Mouse (Mus musculus) layer of hippocampus, adult 2 months (tissue): ENCODE measurements around the gene Usp36. TPM values are rescaled to one million over a fixed set of nuclear protein-coding genes. Genes with fewer than 3 reads are reported as not detected.

Source experiments
- DNase-seq, 2 experiments: peaks; one replicate each; pipeline ENCODE4 v3.0.0; 2022; ENCODE audit warnings: low spot score in 2 of 2
- H3K27ac ChIP-seq: fragments of 200-600 bp; 2 replicates; pipeline ENCODE4 v1.8.1; 2022
- H3K4me3 ChIP-seq: fragments of 200-600 bp; 2 replicates; pipeline ENCODE4 v1.8.1; 2022; ENCODE audit warnings: mild to moderate bottlenecking
- CTCF ChIP-seq: fragments of 200-600 bp; conservative IDR thresholded peaks from 2 replicates; pipeline ENCODE4 v1.8.1; 2022; ENCODE audit warnings: antibody characterized with exemption, mild to moderate bottlenecking, moderate library complexity
- total RNA-seq, 2 experiments: library from RNA; stranded (reverse); gene quantifications; 2 replicates each; pipeline ENCODE4 v1.2.3; 2021

The Usp36 gene
- total RNA-seq, 2 experiments from 2014 or later, result 26.5 to 28.5 TPM

GRCm38 (mm10) chr11:118289037-118289511, 970 bp downstream of the Usp36 start:
- no peak for DNase-seq
- Histone ChIP-seq H3K27ac (peak overlapping the region; percentile 97), H3K4me3 (peak overlapping the region; percentile 85)
- TF ChIP-seq CTCF, result no peak

- H3K4me3 ChIP-seq, result no peak overlapping the region
- no peak for DNase-seq
- H3K27ac ChIP-seq, result no peak overlapping the region
- no peak for TF ChIP-seq CTCF
These were observed 2.5 kb downstream of the Usp36 start for GRCm38 (mm10) chr11:118287573-118287972.

GRCm38 (mm10) chr11:118286434-118286833, 3.6 kb downstream of the Usp36 start:
- DNase-seq, result no peak
- Histone ChIP-seq H3K4me3 (no peak overlapping the region), H3K27ac (no peak overlapping the region)
- TF ChIP-seq CTCF, result no peak

GRCm38 (mm10) chr11:118285791-118286190, 4.3 kb downstream of the Usp36 start:
- Histone ChIP-seq H3K27ac (no peak overlapping the region), H3K4me3 (no peak overlapping the region)
- no peak for DNase-seq
- no peak for TF ChIP-seq CTCF

GRCm38 (mm10) chr11:118280218-118280617, 9.8 kb downstream of the Usp36 start:
- DNase-seq, result no peak
- H3K4me3 ChIP-seq, result no peak overlapping the region
- no peak for TF ChIP-seq CTCF
- no peak overlapping the region for H3K27ac ChIP-seq

GRCm38 (mm10) chr11:118276328-118276727, 13.7 kb downstream of the Usp36 start:
- TF ChIP-seq CTCF, result no peak
- DNase-seq, result no peak
- H3K27ac ChIP-seq, result no peak overlapping the region
- no peak overlapping the region for H3K4me3 ChIP-seq

- TF ChIP-seq CTCF, result no peak
- Histone ChIP-seq H3K4me3 (no peak overlapping the region), H3K27ac (no peak overlapping the region)
- DNase-seq, result no peak
These were observed 15.0 kb downstream of the Usp36 start for GRCm38 (mm10) chr11:118275092-118275491.

- no peak overlapping the region for H3K4me3 ChIP-seq
- peak; percentile 73 for TF ChIP-seq CTCF
- H3K27ac ChIP-seq, result no peak overlapping the region
- no peak for DNase-seq
These were observed 20.2 kb downstream of the Usp36 start for GRCm38 (mm10) chr11:118269827-118270226.

- Histone ChIP-seq H3K4me3 (no peak overlapping the region), H3K27ac (no peak overlapping the region)
- DNase-seq, result no peak
- peak; percentile 38 for TF ChIP-seq CTCF
These were observed 23.4 kb downstream of the Usp36 start for GRCm38 (mm10) chr11:118266666-118267046.

GRCm38 (mm10) chr11:118266044-118266665, 23.9 kb downstream of the Usp36 start:
- TF ChIP-seq CTCF, result no peak
- H3K4me3 ChIP-seq, result no peak overlapping the region
- no peak for DNase-seq

GRCm38 (mm10) chr11:118265621-118266020, 24.4 kb downstream of the Usp36 start:
- Histone ChIP-seq H3K27ac (no peak overlapping the region), H3K4me3 (no peak overlapping the region)
- no peak for DNase-seq
- TF ChIP-seq CTCF, result no peak

More at GRCm38 (mm10) chr11:118266044-118266665, 23.9 kb downstream of the Usp36 start:
- H3K27ac ChIP-seq, result no peak overlapping the region

- no peak for TF ChIP-seq CTCF
- Histone ChIP-seq H3K27ac (peak overlapping the region; percentile 76), H3K4me3 (no peak overlapping the region)
- DNase-seq, result peak; percentile 58 to 70
These were observed 26.9 kb downstream of the Usp36 start for GRCm38 (mm10) chr11:118263146-118263545.

- H3K27ac ChIP-seq, result no peak overlapping the region
- DNase-seq, result no peak
- no peak for TF ChIP-seq CTCF
- no peak overlapping the region for H3K4me3 ChIP-seq
These were observed 30.0 kb downstream of the Usp36 start for GRCm38 (mm10) chr11:118260081-118260480.

GRCm38 (mm10) chr11:118259580-118259979, 30.5 kb downstream of the Usp36 start:
- H3K4me3 ChIP-seq, result no peak overlapping the region
- TF ChIP-seq CTCF, result no peak
- DNase-seq, result no peak
- no peak overlapping the region for H3K27ac ChIP-seq

- H3K4me3 ChIP-seq, result no peak overlapping the region
- TF ChIP-seq CTCF, result no peak
- no peak for DNase-seq
- no peak overlapping the region for H3K27ac ChIP-seq
These were observed 33.7 kb downstream of the Usp36 start for GRCm38 (mm10) chr11:118256371-118256770.
